Mouse (Mus musculus) thymus, postnatal 36 days (tissue): ENCODE measurements at regions not wholly inside any gene's neighbourhood (a gene's known extent, or its start where the extent isn't known, plus 50 kb on each side); places are given as distances from the start of the nearest gene placed in this dataset.

Experiments used
- DNase-seq, 2 experiments: peaks; one replicate each; pipeline ENCODE4 v3.0.0; 2022; ENCODE audit warnings: mixed read lengths in 2 of 2

- DNase-seq: no peak
Measured at GRCm38 (mm10) chr15:67364099-67364756, 863.5 kb upstream of the Lrrc6 start.

- DNase-seq: no peak
Measured at GRCm38 (mm10) chr15:67361012-67361571, 860.4 kb upstream of the Lrrc6 start.

DNA sequence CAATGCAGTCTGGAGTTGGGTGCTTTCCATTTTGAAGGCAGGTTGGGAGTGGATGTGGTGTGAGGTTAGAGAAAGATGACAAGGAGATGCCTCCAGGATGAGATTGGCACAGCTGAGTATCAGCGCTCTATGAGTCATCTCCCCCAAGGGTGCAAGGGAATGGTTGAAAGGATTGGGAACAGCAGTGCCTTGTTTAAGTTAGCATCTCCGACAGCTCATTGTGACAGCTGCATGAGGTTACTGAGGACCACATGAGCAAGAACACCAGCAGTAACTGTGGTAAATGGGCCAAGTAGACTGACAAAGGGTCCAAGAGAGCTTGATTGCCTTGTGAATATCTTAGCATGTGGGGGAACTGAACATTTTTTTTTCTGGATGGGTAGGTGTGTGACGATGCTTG is 857.2 kb upstream of the Lrrc6 start:
- no peak for DNase-seq

DNA sequence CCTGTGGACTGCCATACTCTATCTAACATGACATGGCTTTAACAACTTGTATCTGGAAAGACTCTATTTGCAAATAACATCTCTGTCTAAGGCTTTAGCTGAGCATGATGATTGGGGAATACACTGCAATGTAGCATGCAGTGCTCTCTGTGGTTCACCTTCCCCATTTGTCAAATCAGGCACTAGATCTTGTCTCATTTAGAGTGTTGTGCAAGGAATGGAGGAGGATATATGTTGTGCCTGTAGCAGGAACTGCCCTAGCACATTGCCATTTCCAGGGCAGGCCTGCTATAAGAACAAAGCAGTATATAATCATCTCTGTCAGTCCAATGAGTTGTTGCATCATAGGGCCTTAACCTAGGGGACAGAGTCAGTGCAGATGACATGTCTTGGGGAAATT is 854.6 kb upstream of the Lrrc6 start:
- no peak for DNase-seq

- no peak for DNase-seq
Measured at GRCm38 (mm10) chr15:67354598-67355159, 854.0 kb upstream of the Lrrc6 start.

- DNase-seq: no peak
Measured at GRCm38 (mm10) chr15:67349501-67349900, 848.8 kb upstream of the Lrrc6 start.

- DNase-seq: no peak
Measured at GRCm38 (mm10) chr15:67345179-67346148, 844.8 kb upstream of the Lrrc6 start.

DNA sequence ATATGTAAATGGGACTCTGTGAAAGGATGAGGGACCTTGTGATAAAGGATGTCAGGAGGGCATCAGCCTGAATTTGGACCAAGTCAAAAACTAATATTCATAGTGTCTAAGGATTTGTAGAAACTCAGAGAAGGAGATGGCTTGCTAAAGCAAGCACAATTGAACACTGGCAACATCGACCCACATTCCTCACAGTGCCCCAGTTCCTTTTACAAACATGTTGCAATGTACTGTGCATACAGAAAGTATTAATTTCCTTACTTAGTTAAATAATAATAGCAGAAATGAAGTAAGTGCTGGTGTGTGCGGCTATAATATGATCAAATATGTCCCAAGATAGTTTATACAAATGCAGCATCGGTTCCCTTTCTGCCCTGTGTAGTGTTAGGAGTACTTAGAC is 841.3 kb upstream of the Lrrc6 start:
- no peak for DNase-seq

GRCm38 (mm10) chr15:67337040-67337395 is 836.3 kb upstream of the Lrrc6 start:
- no peak for DNase-seq

DNA sequence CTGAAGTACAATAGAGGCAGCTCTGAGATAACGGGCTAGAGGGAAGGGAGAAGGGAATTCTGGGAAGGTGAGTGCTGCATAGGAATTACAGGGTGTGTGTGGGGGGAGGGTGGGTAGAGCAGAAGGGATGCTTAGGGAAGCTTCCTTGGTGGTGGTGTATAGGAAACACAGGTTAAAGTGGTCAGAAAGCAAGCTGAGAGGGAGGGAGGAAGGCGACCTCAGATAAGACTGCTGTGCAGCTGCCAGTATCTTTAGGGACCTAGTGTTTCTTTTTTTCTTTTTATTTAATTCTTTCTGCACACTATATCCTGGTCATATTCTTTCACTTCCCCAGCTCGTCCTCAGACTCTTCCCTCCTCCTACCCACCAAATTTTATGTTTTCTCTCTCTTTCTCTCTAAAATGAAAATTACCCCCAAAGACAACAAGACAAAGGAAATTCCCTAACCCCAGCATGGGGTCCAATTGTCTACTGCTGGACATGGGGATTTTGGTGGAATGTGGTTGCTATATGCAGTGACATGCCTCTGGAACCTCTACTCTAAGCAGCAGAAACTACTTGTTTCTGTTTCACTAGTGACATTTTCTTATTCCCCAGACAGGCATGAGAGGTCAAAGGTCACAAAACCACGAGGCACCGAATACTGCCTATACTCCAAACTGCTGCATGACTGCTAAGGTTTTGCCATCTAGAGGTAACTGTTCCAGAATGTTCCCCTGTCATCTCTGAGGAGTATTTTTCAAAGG is 835.8 kb upstream of the Lrrc6 start:
- no peak for DNase-seq

- no peak for DNase-seq
Measured at GRCm38 (mm10) chr15:67332521-67332920, 831.8 kb upstream of the Lrrc6 start.

DNA sequence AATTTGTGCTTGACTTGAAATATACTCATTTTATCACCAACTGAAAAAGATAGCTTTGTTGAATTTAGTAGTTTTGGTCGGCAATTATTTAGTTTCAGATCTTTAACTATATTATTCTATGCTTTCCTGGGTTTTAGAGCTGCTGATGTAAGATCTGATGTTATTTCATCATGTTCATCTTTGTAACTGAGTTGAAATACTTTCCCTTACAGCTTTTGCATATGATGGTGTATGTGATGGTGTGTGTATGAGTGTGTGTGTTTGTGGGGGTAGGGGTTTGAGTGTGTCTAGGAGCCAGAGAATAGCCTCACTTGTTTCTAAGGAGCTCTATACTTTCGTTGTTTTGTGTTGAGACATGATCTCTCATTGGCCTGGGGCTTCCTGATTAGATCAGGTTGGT is 819.6 kb upstream of the Lrrc6 start:
- DNase-seq: no peak

DNA sequence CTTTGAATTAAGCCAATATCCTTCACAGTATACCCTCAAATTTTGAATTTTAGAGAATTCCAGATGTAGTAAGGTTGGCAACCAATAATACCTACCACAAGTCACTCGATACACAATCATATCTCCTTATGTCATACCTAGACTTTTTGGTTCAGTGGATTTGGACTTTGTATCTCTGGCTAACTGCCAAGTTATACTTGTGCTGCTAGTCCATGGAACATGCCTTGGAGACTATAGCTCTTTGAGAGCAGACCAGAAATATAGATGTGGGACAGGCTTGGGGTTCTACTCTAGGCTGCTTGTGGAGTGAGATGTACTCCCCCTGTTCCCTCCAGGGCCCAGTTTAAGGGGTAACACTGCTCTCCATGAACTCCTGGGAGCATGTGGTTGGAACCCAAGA is 814.5 kb upstream of the Lrrc6 start:
- no peak for DNase-seq

DNA sequence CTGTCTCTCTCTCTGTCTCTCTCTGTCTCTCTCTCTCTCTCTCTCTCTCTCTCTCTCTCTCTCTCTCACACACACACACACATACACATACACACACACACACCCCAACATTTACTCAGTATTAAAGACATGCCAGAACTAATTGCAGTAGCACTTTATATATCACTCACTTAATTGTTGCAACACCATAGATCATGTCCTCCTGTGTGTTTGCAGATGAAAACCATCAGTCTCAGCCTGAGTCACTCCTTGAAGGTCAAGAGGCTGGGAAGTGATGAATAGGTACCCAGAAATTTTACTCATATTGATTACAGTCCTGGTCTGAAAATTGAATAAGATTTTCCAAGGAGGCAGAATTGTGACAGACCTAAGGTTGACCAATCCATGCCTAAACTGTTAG is 812.9 kb upstream of the Lrrc6 start:
- DNase-seq: no peak

DNA sequence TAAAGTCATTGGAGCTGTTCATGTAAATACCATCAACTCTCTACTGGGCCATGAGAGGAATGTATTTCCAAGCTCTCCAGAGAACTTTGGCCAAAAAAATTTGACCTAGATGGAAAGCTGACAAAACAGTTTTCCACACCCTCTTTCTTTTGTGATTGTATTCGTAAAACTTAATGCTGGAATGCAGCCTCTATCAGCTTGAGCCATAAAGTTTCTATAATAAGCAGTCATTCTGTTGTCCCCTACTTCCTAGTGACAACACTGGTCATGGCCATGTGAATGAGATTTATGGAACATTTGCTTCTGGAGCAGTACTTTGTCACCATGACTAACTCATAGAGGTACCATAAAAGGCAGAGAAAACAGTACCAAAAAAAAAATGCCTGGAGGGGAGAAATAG is 805.0 kb upstream of the Lrrc6 start:
- no peak for DNase-seq

- no peak for DNase-seq
Measured at GRCm38 (mm10) chr15:67303804-67304203, 803.1 kb upstream of the Lrrc6 start.

DNA sequence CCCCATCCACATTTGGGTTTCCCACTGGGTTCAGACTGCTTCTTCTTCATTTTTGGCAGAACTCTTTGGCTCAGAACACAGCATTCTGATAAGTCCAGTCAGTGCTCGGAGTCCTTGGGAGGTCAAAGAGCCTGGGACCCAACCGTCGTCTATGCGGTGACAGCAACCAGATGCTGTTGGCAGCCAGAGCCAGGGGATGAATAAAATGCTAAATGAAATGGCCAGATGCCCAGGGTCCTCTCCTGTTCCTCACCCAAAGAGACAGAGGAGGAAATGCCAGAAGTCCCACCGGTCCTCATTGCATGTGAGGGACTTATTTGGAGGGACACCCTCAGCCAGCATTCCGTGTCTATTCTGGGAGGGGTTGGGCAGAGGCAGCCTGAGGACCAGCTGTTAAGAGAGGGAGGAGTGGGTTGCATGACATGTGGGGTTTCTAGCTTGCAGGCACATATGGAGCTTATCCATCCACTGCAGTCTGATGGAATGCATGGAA is 801.2 kb upstream of the Lrrc6 start:
- no peak for DNase-seq

DNA sequence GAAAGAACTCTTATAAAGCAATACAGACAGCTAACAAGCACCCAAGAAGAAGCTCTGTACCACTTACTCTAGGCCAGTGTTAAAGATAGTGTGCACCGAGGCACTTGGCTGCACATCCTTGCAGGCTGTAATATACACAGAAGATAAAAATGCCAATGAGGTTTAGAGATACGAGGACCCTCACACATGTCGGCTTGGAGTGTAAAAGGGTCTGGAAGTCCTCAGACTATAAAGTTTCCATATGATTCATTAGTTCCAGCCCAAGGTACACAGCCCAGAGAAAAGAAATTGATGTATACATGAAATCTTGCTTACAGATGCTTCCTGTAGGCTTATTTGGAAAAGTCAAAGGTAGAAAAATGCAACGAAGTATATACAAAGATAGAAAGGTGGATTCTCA is 800.3 kb upstream of the Lrrc6 start:
- no peak for DNase-seq

- DNase-seq: no peak
Measured at GRCm38 (mm10) chr15:67294797-67295196, 794.1 kb upstream of the Lrrc6 start.

DNA sequence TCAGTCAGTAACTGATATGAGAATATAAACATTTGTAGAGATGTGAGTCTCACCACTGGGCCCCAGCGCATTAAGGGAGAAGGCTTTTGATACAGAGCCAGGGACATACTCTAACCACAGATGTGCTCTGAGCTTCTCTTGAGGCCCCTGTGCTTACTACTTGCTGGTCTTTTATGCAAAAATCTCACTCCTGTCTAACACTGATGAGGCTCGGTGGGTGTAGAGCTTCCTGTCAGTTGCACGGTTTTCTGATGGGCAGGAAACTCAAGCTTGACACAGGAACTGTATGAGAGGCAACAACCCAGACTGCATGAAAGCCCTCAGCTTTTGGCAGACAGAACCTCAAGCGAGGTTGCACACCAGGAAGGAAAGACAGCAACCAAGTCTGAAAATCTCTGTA is 789.0 kb upstream of the Lrrc6 start:
- DNase-seq: peak; percentile 66 to 77

DNA sequence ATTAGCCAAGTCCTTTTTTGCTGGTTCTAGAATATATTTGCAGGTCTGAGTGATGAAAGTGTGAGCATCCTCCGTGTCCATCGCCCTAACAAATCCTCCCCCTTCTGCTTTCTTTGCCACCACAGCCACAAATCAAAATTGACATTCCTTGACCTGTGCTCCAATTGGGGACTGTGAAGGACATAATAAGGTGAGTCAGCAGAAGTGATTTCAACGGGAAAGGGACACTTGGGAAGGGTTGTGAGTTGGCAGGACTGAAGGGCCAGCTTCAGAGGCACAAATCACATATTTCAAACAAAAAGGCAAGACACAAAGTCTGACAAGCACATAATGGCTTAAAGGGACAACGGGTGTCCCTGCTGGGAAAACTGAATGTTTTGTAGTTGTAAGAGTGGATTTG is 784.2 kb upstream of the Lrrc6 start:
- no peak for DNase-seq

GRCm38 (mm10) chr15:67283275-67283972 is 782.7 kb upstream of the Lrrc6 start:
- no peak for DNase-seq
